Mouse (Mus musculus) urinary bladder, postnatal 36 days (tissue): ENCODE measurements around the gene Gtf2h4.

ENCODE experiments used
- DNase-seq, 2 experiments: peaks; one replicate each; pipeline ENCODE4 v3.0.0; 2022; ENCODE audit warnings: low spot score in 2 of 2, mixed read lengths in 1 of 2

Gtf2h4 gene

DNA sequence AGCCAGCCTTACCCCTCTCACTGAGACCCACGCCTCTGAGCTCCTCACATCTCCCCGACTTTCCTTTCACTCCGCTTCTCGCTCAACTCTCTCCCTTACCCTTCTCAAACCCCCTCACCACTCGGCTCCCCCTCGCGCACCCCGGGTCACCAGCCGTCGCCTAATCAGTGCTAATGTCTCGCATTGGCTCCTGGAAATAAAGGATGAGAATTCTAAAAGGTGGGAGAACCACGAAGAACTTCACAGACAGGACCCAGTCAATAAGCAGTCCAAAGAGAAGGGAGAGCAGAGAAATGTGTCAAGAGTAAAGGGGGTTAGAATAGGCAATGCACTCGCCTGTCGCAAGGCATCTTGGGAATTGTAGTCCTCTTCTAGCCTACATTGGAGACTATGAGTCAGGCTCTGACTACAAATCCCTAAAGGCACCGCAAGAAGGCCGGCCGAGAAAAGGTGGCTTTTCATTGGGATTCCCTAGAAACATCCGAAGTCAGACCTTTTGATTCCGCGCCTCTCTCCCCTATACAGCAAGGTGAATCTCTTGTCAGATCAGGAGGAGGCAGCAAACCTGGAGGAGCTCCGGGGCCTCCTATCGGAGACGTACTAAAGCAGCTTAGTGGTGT lies at the start of gene Gtf2h4:
TSS of gene Gtf2h4 (minus strand) at position 324 of the 620 bp plus-strand sequence.
- peak; percentile 69 to 88 for DNase-seq

DNA sequence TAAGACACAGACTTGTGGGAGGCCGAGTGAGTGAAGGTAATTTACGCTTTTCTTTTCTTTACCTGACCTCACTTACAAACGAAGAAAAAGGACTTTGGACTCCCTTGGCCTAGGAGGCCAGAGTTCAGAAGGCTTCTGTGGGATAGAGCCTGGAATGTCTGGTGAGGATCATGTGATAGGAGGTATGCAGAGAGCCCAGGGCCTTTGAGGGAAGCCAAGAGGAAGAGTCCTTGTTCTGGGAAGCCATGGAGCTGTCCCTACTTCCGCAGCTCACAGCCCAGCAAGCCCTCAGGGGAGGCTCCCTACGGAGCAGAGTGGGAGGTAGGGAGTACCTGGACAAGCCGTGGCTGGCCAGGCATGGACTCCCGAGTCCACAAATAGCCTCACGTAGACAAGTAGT lies 48.1 kb upstream of the Gtf2h4 start:
- DNase-seq, result no peak

DNA sequence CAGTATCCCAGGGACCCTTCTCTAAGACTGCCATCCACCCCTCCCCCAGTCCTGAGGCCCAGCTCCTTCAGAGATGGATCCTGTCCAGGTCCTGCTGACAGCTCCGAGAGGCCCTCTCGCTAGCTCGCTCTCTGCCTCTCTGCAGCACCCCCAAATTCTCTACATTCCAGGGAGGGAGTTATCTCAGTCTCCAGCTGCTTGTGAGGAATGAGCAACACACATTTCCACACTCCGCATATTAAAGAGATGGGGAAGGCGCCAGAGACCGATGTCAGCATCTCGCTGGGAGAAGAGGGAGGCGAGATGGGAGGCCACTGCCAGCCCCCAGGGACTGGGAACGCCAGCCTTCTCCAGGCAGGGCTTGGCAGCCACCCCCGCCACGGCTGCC lies 46.8 kb upstream of the Gtf2h4 start:
- DNase-seq, result peak in 1 of 2 experiments; percentile 35

DNA sequence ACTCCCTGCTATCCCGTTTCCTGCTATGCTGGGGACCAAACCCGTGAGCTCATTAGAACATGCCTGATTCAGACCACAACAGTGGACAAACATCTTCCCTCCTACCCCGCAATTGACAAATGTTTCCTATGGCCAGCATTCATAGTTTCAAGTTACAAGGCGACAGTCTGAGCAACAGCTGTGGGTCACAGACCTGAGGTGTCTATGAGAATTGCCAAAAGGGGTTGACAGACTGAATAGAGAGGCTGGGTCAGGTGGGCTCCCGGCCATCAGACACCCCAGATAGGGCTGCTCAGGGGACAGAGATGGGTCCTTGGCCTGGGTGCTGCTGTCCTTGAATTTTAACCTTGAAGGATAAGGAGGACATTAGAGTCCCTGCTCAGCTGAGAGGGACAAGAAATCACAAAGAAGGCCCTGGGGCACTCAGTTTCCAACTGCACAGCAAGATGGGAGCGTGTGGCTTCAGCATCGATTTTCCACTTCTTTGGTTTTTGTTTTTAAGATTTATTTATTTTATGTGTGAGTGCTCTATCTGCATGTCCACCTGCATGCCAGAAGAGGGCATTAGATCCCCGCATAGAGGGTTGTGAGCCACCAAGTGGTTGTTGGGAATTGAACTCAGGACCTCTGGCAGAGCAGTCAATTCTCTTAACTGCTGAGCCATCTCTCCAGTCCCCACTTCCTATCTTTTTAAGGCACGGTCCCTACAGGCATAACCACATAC lies 46.2 kb upstream of the Gtf2h4 start:
- no peak for DNase-seq

DNA sequence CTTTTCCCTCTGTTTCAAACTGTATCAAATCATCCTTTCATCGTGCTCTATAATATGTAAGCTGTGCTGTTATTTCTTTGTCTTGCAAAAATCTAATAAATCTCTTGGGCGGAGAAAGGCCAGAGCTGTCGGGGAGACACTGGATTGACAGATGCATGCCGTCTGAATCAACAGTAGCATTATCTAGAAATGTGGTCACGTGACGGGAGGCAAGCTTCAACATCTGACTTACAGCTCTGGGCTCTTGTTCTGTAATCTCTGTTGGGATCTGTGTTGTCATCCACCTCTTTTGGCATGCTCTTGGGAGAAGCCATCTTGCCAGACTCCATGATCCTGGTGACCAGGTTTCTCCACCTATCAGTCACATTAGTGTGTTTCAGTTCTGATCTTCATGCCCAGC lies 43.5 kb upstream of the Gtf2h4 start:
- no peak for DNase-seq

DNA sequence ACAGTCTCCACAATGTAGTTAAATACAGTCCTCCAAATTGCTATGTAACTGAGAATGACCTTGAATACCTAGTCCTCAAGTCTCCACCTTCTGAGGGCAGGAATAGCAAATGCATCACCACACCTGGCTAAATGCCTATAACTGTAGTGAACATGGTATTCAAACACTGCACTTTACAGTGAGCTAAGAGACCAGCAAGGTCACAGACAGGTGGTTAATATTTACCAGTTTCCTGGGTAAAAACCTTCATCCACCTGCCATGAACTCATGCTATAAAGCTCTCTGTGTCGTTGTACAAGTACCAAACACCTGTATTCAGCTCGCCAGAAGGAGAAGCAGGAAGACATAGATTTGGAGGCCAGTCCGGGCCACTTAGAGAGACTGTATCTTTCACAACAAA lies 42.6 kb upstream of the Gtf2h4 start:
- no peak for DNase-seq

DNA sequence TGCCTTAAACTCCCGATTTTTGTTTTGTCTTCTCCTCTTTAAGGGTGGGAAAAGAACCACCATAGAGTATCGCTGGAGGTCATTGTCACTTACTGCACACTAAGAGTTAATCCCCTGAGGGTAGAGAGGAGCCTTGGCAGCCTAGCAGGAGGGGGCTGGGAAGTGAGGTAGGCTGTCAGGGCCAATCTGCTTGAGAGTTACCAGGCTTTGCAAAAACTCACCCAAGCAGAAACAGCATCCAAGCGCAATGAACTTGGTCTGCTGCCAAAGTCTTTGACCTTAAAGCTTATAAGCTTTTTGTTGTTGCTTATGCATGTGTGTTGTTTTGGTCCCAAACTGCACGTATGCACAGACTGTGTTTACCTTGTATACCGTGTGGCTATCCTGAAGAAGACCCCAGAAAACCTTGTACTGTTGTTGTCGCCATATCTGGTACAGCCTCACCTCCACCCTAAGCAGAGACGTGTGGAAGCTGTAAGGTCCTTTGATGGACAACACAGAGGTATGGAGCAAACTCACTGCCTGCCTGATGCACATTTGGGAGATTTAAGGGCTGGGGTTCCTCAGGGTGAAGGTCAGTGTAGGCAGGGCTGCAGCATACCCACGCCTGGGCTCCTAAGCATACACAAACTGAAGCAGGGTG lies 37.3 kb upstream of the Gtf2h4 start:
- no peak for DNase-seq

DNA sequence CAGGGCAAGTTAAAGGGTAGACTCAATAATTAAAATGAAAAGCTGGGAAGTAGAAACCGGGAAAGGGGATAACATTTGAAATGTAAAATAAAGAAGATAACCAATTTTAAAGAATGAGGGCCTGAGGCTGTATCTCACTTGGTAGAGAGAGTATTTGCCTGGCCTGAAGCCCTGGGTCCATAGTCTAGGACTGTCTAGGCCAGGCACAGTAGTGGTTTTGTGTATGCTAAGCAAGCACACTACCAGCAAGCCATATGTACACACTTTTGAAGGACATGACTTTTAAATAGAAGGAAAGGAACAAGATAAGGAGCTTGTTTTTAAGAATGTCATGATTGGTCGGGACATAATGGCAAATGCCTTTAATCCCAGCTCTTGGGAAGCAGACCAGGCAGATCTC lies 35.1 kb upstream of the Gtf2h4 start:
- no peak for DNase-seq

DNA sequence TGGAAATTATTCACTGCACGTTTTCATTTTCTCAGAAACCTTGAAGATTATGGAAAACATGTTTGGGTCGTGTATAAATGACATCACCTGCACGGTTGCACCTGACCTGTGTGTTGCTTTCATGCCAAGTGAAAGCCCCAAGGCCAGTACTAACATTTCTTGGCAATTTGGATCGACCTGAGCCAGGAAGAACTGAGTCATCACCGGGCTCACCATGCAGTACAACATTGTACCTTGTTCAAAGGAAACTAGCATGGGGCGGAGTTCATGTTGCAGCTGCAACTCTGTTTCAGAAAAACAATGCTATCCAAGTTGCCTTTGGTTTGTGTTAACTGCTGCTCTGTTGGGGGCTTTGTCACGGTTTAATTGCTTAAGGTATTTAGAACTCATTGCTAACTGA lies 34.4 kb upstream of the Gtf2h4 start:
- DNase-seq, result no peak

DNA sequence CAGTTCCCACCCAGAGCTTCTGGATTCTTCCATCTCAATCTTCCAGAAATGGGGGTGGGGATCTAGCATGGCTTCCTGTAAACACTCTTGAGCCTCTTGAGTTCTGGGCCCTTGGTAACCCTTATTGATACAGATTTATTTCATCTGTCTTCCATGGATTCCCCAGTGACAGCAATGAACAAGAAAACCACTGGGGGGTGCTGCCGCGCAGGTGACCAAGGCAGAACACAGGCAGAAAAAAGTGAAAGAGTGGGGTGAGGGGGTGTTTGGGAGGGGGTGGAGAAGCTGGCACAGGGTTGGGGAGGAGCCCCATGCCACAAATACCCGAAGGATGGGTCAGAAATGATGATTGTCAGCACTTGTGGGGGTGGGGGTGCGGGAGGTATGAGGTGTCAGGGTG lies 32.3 kb upstream of the Gtf2h4 start:
- DNase-seq, result no peak

DNA sequence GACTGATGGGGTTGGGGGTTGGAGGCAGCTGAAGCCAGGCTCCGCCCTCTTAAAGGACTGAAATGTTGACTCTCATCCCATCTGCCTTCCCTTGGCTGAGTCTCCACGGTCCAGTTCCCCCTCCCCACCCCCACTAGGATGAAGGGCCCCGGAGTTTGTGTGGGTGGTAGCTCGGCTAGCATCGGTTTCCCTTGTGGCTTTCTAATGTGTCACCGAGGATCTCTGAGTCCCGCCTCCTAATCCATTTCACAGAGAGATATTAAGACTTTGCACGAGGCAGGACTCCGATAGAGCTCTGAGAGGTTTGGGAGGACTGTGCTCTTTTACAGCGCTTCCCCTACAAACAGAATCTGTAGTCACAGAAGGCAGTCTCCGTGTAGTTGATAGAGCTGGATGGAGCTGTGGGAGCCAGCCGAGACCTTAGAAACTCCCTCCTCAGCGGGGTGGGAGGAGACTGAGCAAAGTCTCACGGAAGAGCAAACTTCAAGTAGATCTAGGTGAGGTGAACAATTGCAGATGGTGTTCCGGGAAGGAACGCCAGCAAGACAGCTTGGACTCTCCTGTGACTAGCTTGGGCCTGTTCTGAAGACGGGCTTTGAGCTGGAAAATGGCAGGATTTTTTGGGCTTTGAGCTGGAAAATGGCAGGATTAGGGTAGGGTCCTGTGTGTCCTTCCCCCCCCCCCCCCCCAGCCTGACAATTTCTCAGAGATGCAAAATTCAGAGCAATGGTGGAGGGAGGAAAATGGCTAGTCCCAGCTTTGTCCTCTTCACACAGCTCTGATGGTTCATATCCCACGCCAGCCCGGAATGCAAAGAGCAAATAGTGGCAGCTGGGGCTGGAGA lies 31.3 kb upstream of the Gtf2h4 start, which contains the start of gene Ddr1:
TSS of gene Ddr1 (minus strand) at position 1 of the 844 bp plus-strand sequence.
- no peak for DNase-seq

DNA sequence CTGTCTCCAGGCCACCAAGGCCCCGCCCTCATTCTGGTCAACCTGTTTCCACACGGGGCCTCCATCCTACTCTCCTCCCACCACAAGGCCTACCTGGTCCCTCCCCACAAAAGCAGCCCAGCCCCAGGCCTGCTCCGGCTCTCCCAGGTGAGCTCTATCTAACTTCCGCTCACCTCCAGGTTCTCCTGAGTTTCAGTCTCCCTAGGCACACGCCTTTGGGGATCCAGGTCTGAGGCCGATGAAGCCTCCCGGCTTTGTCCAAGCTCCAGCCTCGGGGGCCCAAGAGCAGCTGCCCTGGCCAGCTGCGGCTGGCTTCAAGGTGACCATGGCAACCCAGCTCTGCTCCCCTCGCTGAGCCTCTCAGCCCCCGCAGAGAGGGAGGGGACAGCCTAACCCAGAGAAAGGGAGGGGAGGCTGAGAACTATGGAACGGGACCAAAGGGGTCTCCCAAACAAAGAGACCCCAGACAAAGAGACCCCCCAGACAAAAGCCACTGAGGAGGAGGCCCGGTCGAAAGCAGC lies 30.3 kb upstream of the Gtf2h4 start:
- DNase-seq, result no peak

DNA sequence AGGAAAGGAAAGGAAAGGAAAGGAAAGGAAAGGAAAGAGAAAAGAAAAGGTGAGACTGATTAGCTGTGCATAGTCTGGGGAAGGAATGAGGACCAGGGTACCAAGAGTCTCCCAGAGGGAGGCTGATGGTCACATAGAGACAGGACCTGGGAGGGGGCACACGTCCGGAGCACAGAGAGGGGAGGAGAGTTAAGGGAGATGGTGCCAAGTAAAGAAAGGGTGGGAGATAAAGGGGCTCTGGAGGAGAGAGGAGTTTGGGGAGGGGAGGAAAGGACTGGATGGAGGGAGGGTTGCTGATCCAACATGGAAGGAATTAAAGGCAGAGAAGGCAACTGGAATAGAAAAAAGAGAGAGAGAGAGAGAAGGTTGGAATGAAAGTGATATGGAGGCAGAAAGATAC lies 29.5 kb upstream of the Gtf2h4 start:
- no peak for DNase-seq

DNA sequence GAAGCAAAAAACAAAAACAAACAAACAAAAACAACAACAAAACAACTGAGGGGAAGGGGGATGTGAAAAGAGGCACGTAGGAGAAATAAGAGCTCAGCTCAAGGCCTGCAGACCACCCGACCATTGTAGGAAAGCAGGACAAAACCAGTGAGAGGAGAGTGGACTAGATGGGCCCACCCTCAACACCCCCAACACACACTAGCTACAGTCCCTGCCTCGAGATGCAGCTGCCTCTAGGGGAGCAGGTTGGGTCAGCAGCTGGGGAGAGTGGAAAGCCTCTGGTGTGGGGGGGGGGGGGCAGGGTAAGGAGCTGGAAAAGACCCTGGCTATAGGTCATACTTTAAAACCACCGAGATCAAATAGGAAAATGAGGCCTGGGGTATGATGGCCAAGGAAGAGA lies 29.1 kb upstream of the Gtf2h4 start:
- DNase-seq, result no peak

DNA sequence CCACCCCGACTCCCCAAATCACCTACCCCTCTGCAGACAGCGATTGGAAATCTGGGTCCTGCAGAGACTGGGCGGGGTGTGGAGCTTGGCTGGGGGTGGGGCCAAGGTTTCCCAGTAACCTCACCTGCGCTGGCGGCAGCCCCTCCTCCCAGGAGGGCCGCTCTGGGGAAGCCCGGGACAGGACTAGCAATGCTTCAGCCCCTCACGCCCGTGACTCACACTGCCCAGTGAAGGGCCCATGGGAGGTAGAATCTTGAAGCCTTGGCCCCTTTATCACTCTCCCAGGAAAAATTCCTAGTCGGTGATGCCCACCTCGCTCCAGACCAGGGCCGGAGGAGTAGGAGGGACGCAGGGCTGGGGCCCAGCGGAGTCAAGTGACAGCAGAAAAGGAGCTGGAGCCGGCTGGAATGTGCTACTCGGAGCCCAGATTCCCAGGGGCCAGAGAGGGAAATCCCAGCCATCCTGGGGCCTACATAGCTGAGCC lies 28.5 kb upstream of the Gtf2h4 start:
- DNase-seq, result peak; percentile 49 to 57

DNA sequence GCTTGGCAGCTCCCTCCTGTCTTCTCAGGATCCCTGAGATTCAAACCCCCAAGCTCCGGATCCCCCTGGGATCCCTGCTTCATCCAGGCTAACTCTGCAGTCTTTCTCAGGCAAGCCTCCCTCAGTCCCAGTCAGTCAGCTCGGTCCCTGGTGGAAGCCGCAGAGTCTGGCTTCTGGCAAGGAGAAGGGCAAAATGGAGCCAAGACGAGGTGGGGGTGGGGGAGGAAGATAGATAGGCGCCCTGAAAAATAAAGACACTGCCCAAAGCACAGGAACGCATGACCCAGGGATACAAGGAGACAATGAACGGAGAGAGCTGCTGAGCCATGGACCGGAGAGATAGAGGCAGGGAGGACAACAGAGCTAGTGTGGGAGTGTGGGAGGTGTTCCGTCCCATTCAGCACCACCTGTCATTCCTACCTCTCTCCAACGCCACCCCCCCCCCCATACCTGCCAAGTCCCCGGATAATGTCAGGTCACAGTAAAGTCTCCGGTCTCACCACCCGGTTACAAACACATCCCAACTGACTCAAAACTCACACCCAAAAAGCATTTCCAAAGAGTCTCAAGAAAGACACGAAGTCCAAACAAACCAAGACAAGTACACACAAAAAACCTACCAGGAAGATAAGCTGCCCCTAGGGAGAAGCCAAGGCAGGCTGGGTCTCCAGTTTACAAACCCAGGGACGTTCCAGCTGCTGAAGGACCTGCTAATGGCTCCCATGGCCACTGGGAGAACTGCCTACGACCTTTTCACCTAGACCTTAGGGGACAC lies 27.9 kb upstream of the Gtf2h4 start:
- peak in 1 of 2 experiments; percentile 39 for DNase-seq

DNA sequence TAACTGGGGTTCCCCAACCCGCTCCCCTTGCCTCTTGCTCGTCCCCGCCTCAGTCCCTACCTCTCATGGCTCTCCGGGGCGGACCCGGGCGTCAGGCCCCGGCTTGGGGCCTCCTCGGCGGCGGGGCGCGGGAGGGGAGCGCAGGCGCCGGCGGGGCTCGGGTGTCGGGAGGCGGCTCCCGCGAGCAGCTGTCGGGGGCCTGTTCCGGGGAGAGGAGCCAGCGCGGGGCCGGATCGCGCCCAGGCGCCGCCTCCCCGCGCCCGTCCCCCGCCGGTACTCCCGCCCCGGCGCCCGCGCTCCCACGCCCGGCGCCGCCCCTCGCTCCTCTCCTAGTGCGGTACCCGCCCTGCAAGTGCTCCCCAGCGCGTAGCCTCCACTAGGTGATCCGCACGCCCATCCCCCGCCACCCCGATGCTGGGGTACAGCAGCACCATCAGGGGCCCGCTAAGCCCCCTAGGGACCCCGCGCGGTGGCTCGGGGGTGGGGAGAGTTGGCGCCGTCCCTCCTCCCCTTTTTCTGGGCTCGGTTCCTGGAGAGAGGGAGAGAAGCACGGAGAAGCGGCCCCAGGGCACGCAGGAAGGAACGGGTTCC lies 26.9 kb upstream of the Gtf2h4 start:
- DNase-seq, result peak; percentile 84

DNA sequence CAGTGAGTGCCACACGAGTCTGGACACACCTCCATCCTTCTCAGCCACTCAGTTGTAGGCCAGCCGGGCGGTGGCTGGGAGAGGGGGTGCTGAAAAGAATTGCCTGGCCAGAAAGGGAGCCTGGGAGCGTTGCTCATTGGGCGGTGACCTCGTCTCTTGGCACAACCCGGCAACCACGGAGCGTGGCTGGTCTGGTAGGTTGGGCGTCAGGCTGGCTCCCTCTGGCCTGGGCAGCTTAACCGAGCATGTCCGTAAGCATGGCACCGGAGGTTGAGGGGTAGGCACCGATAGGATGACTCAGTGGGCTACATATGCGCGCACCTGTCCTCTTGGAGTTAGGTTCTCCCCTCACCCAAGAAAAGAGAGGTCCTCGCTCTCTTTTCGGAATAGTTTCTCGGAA lies 26.4 kb upstream of the Gtf2h4 start:
- peak; percentile 78 to 89 for DNase-seq

DNA sequence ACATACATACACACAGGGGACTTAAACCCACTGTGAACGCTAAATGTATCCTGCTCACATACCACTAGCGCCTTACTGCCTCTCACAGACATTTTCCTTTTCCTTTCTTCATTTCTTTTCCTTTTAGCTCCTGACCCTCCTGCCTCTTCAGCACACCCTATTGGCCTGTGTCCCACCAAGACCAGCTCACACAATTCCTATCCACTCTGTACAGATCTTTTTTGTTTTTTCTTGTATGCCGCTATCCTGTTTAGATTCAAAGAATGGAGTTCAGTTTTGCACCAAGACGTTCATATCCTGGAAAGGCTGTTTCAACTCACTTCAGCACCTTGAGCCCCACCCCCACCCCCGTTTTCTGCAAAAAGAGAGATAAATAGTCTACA lies 25.0 kb upstream of the Gtf2h4 start:
- no peak for DNase-seq

DNA sequence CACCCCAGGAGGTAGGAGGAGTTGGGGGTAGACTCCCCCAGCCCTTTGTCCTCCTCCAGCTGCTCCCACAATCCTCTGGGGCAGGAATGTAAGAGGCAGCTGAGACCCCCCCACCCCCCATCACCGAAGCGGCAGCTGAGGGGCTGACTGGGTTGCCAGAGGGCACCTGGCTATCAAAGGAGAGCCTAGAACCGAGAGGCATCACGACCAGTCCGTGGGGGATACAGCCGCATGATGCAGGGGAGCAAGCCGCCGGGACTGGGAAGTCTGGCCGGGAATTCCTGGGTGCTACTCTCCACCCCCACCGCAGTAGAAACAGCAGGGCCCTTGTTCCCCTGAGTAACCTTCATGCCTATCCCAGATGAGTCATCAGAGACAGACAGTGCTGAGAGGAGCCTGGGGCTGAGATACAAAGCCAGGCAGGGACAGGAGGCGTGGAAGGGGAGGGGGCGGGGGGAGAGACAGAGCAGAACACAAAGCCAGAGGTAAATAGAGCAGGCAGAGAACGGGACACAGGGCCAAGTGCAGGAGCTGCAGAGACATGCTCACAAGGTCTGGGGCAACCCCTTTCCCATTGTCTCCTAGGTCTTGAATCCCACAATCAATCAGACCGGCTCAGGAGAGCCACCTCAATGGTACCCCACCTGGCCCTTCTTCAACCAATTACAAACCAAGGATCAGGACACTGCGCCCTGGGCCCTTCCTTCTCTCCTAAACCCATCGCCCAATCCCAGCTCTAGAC lies 24.4 kb upstream of the Gtf2h4 start:
- DNase-seq, result peak in 1 of 2 experiments; percentile 23
